Mouse (Mus musculus): Measurements from ENCODE around the gene Kcnab3. TPM values are rescaled to one million over a fixed set of nuclear protein-coding genes. Genes with fewer than 3 reads are reported as not detected.

Kcnab3 gene
- polyA plus RNA-seq, 1 experiment, result not detected

- no peak for TF ChIP-seq GATA1 (IDR thresholded peaks at IDR 0.05; ENCODE audit: low read length)
- TF ChIP-seq TAL1 (IDR thresholded peaks at IDR 0.05; ENCODE audit: low read length), result no peak
- Histone ChIP-seq H3K36me3 (ENCODE audit: control insufficient read depth) (peaks cover 5% of the 10 kb centered on the region; the same call in 1 of the 2 replicates), H3K4me3 (replicated peaks) (no peak overlapping the region), H3K4me1 (ENCODE audit: control insufficient read depth) (no peaks in the 10 kb centered on the region), H3K9me3 (ENCODE audit: control insufficient read depth, low read length) (no peaks in the 10 kb centered on the region), H3K27me3 (ENCODE audit: control insufficient read depth) (peaks cover 21% of the 10 kb centered on the region)
Measured at GRCm38 (mm10) chr11:69346441-69346840, 20.4 kb downstream of the Kcnab3 start.

GRCm38 (mm10) chr11:69356544-69356943, 30.5 kb downstream of the Kcnab3 start:
- Histone ChIP-seq H3K27me3 (ENCODE audit: control insufficient read depth) (peaks cover 5% of the 10 kb centered on the region), H3K9me3 (ENCODE audit: control insufficient read depth, low read length) (no peaks in the 10 kb centered on the region)
- TF ChIP-seq GATA1 (IDR thresholded peaks at IDR 0.05; ENCODE audit: low read length) (no peak), TAL1 (IDR thresholded peaks at IDR 0.05; ENCODE audit: low read length) (no peak)

GRCm38 (mm10) chr11:69357690-69358089, 31.6 kb downstream of the Kcnab3 start:
- Histone ChIP-seq H3K36me3 (ENCODE audit: control insufficient read depth) (peaks cover 26% of the 10 kb centered on the region; the same call in 1 of the 2 replicates), H3K4me1 (ENCODE audit: control insufficient read depth) (no peaks in the 10 kb centered on the region), H3K9me3 (ENCODE audit: control insufficient read depth, low read length) (no peaks in the 10 kb centered on the region), H3K4me3 (replicated peaks) (no peak overlapping the region), H3K27me3 (ENCODE audit: control insufficient read depth) (peaks cover 5% of the 10 kb centered on the region)
- TF ChIP-seq TAL1 (IDR thresholded peaks at IDR 0.05; ENCODE audit: low read length) (no peak), GATA1 (IDR thresholded peaks at IDR 0.05; ENCODE audit: low read length) (no peak)

More at GRCm38 (mm10) chr11:69356544-69356943, 30.5 kb downstream of the Kcnab3 start:
- H3K4me3 ChIP-seq (replicated peaks), result no peak overlapping the region
- peaks cover 26% of the 10 kb centered on the region; the same call in 1 of the 2 replicates for H3K36me3 ChIP-seq (ENCODE audit: control insufficient read depth)
- no peaks in the 10 kb centered on the region for H3K4me1 ChIP-seq (ENCODE audit: control insufficient read depth)

GRCm38 (mm10) chr11:69362021-69362420, 36.0 kb downstream of the Kcnab3 start:
- Histone ChIP-seq H3K36me3 (ENCODE audit: control insufficient read depth) (peaks cover 18% of the 10 kb centered on the region; the same call in 1 of the 2 replicates), H3K9me3 (ENCODE audit: control insufficient read depth, low read length) (no peaks in the 10 kb centered on the region), H3K27me3 (ENCODE audit: control insufficient read depth) (peaks cover 35% of the 10 kb centered on the region), H3K4me3 (replicated peaks) (no peak overlapping the region), H3K4me1 (ENCODE audit: control insufficient read depth) (peaks cover 16% of the 10 kb centered on the region)
- TF ChIP-seq TAL1 (IDR thresholded peaks at IDR 0.05; ENCODE audit: low read length) (no peak), GATA1 (IDR thresholded peaks at IDR 0.05; ENCODE audit: low read length) (no peak)

GRCm38 (mm10) chr11:69362479-69362878, 36.4 kb downstream of the Kcnab3 start:
- TF ChIP-seq GATA1 (IDR thresholded peaks at IDR 0.05; ENCODE audit: low read length), result no peak
- TF ChIP-seq TAL1 (IDR thresholded peaks at IDR 0.05; ENCODE audit: low read length), result no peak
- H3K9me3 ChIP-seq (ENCODE audit: control insufficient read depth, low read length), result no peaks in the 10 kb centered on the region
- H3K4me3 ChIP-seq (replicated peaks), result no peak overlapping the region
- peaks cover 40% of the 10 kb centered on the region for H3K27me3 ChIP-seq (ENCODE audit: control insufficient read depth)
- H3K36me3 ChIP-seq (ENCODE audit: control insufficient read depth), result peaks cover 16% of the 10 kb centered on the region; the same call in 1 of the 2 replicates
- H3K4me1 ChIP-seq (ENCODE audit: control insufficient read depth), result peaks cover 21% of the 10 kb centered on the region

- Histone ChIP-seq H3K4me3 (replicated peaks) (no peak overlapping the region), H3K4me1 (ENCODE audit: control insufficient read depth) (peaks cover 37% of the 10 kb centered on the region), H3K36me3 (ENCODE audit: control insufficient read depth) (peaks cover 12% of the 10 kb centered on the region; the same call in 1 of the 2 replicates), H3K27me3 (ENCODE audit: control insufficient read depth) (peaks cover 59% of the 10 kb centered on the region), H3K9me3 (ENCODE audit: control insufficient read depth, low read length) (peaks cover 7% of the 10 kb centered on the region; the same call in 1 of the 2 replicates)
- TF ChIP-seq TAL1 (IDR thresholded peaks at IDR 0.05; ENCODE audit: low read length) (no peak), GATA1 (IDR thresholded peaks at IDR 0.05; ENCODE audit: low read length) (no peak)
Measured at GRCm38 (mm10) chr11:69364376-69364775, 38.3 kb downstream of the Kcnab3 start.

- TF ChIP-seq GATA1 (IDR thresholded peaks at IDR 0.05; ENCODE audit: low read length), result no peak
- TF ChIP-seq TAL1 (IDR thresholded peaks at IDR 0.05; ENCODE audit: low read length), result no peak
- Histone ChIP-seq H3K9me3 (ENCODE audit: control insufficient read depth, low read length) (peaks cover 7% of the 10 kb centered on the region; the same call in 1 of the 2 replicates), H3K36me3 (ENCODE audit: control insufficient read depth) (peaks cover 12% of the 10 kb centered on the region; the same call in 1 of the 2 replicates), H3K4me1 (ENCODE audit: control insufficient read depth) (peaks cover 37% of the 10 kb centered on the region), H3K27me3 (ENCODE audit: control insufficient read depth) (peaks cover 64% of the 10 kb centered on the region), H3K4me3 (replicated peaks) (no peak overlapping the region)
Measured at GRCm38 (mm10) chr11:69364910-69365309, 38.9 kb downstream of the Kcnab3 start.

GRCm38 (mm10) chr11:69365722-69366121, 39.7 kb downstream of the Kcnab3 start:
- Histone ChIP-seq H3K4me3 (replicated peaks) (no peak overlapping the region), H3K4me1 (ENCODE audit: control insufficient read depth) (peaks cover 39% of the 10 kb centered on the region), H3K27me3 (ENCODE audit: control insufficient read depth) (peaks cover 67% of the 10 kb centered on the region), H3K36me3 (ENCODE audit: control insufficient read depth) (peaks cover 5% of the 10 kb centered on the region; the same call in 1 of the 2 replicates), H3K9me3 (ENCODE audit: control insufficient read depth, low read length) (peaks cover 7% of the 10 kb centered on the region; the same call in 1 of the 2 replicates)
- no peak for TF ChIP-seq GATA1 (IDR thresholded peaks at IDR 0.05; ENCODE audit: low read length)
- TF ChIP-seq TAL1 (IDR thresholded peaks at IDR 0.05; ENCODE audit: low read length), result no peak

- Histone ChIP-seq H3K4me1 (ENCODE audit: control insufficient read depth) (peaks cover 45% of the 10 kb centered on the region), H3K4me3 (replicated peaks) (peak overlapping the region; percentile 54), H3K27me3 (ENCODE audit: control insufficient read depth) (peaks cover 73% of the 10 kb centered on the region), H3K9me3 (ENCODE audit: control insufficient read depth, low read length) (peaks cover 7% of the 10 kb centered on the region; the same call in 1 of the 2 replicates), H3K36me3 (ENCODE audit: control insufficient read depth) (peaks cover 2% of the 10 kb centered on the region; the same call in 1 of the 2 replicates)
- no peak for TF ChIP-seq TAL1 (IDR thresholded peaks at IDR 0.05; ENCODE audit: low read length)
- TF ChIP-seq GATA1 (IDR thresholded peaks at IDR 0.05; ENCODE audit: low read length), result peak; percentile 52
Measured at GRCm38 (mm10) chr11:69366157-69366854, 40.2 kb downstream of the Kcnab3 start.

Measured in erythroblast, embryonic 14.5 days (primary cell).